Mouse (Mus musculus) small intestine, adult 2 months (tissue): ENCODE measurements at regions not wholly inside any gene's neighbourhood (a gene's known extent, or its start where the extent isn't known, plus 50 kb on each side); places are given as distances from the start of the nearest gene placed in this dataset.

Experiments used
- CTCF ChIP-seq: fragments of 200-500 bp; IDR thresholded peaks from 2 replicates; pipeline ENCODE4 v1.5.1; 2012; ENCODE audit warnings: low read depth, mild to moderate bottlenecking, control low read depth, inconsistent platforms, low read length, moderate library complexity, mixed read lengths; ENCODE audit not compliant: insufficient replicate concordance, insufficient read length; ENCODE audit errors: extremely low read depth
- POLR2A ChIP-seq: fragments of 200-500 bp; IDR thresholded peaks from 2 replicates; pipeline ENCODE4 v1.6.1; 2012; ENCODE audit warnings: low read depth, mild to moderate bottlenecking, control low read depth, inconsistent platforms, low read length, moderate library complexity

DNA sequence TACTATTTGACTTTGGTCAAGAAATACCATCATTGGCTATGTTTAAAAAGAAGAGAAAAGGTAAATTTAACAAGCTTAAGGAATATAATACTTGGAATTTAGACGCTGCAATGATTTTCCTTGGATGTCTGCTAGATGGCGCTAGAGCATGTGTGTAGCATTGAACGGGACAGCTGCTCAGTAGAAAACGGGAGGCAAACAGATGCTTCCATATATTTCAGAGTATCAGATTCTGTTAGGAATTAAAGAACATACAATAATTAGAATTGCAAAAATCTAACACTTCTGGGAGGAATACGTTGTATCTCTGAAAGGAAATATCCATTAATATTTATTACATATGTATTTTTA is 487.3 kb upstream of the Adam24 start:
- TF ChIP-seq CTCF: no peak
- TF ChIP-seq POLR2A: no peak
